8 mouse cellular contexts compared by ENCODE assay signal in the genomic region with DNA sequence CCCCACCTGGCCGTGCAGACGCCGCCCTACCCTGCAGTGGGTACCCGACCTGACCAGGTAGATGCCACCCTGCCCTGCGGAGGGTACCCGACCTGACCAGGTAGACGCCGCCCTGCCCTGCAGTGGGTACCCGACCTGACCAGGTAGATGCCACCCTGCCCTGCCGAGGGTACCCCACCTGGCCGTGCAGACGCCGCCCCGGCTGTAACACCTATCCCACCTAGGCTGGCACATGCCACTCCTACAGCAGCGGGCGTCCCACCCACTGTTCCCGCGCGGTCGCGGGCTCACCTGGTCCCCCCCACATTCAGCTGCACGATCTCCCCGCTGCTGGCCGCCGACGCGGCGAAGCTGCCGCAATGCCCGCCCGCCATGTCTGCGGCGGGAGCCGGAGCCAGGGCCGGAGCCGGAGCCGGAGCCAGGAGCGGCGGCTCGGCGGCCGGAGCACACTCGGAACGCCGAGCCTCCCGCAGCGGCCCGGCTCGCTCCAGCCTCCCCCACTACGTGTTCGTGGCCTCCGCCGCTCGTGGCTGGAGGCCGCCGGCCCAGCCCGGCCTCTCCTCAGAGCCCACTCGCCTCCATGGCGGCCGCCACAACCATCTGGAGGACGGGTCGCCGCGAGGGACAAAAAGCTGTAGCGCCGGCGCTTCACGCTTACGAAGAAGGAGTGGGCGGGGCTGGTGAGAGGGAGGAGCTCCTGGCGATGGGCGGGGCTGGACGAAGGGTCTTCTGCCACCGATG. TPM values are rescaled to one million over a fixed set of nuclear protein-coding genes. Genes with fewer than 3 reads are reported as not detected.
DNase-seq lines count a peak whose midpoint lies in the region; ATAC-seq lines count a peak whose summit lies in the region.

A gene (minus strand): TSS at position 603 of the 741 bp plus-strand sequence.

- H3K9me3 ChIP-seq in forebrain, embryonic 14.5 days (replicated peaks; ENCODE audit: control insufficient read depth, low read length), result no peaks in the 10 kb centered on the region
- H3K9me3 ChIP-seq in neural tube, embryonic 15.5 days (replicated peaks), result no peaks in the 10 kb centered on the region

- H3K27me3 ChIP-seq in forebrain, embryonic 14.5 days (replicated peaks; ENCODE audit: control insufficient read depth, insufficient read depth, low read length), result 0 out of 2 replicates have a peak, but pooled peaks cover 1% of the 10 kb centered on the region
- 0 out of 2 replicates have a peak, but pooled peaks cover 3% of the 10 kb centered on the region for H3K27me3 ChIP-seq in neural tube, embryonic 15.5 days (replicated peaks)

- under 1% methylated on average over 74 of the region's 74 CpGs for WGBS in forebrain, embryonic 14.5 days
- WGBS in neural tube, embryonic 15.5 days, result under 1% methylated on average over 73 of the region's 74 CpGs

- peak within 1 kb of the TSS; percentile 95 for H3K4me2 ChIP-seq in forebrain, embryonic 14.5 days (ENCODE audit: low read length)
- peak within 1 kb of the TSS; percentile 94 for H3K4me2 ChIP-seq in neural tube, embryonic 15.5 days

- peaks cover 8% of the 10 kb centered on the region for H3K4me1 ChIP-seq in forebrain, embryonic 14.5 days (ENCODE audit: control insufficient read depth, insufficient read depth, low read length)
- peaks cover 29% of the 10 kb centered on the region for H3K4me1 ChIP-seq in neural tube, embryonic 15.5 days

- intact Hi-C loops in heart, postnatal 14 days (cut with DNase I), result no loop called here

- peak within 1 kb of the TSS; percentile 94 for H3K9ac ChIP-seq in forebrain, embryonic 14.5 days (ENCODE audit: low read length)
- H3K9ac ChIP-seq in neural tube, embryonic 15.5 days (replicated peaks), result peak within 1 kb of the TSS; percentile 88

- peak; percentile 92 for ATAC-seq in forebrain, embryonic 14.5 days
- ATAC-seq in neural tube, embryonic 15.5 days (ENCODE audit: low FRiP score), result peak; percentile 92

- peak within 1 kb of the TSS; percentile 39; the same call in 1 of the 2 replicates for H3K27ac ChIP-seq in forebrain, embryonic 14.5 days (ENCODE audit: low read depth, low read length)
- peak within 1 kb of the TSS; percentile 78 for H3K27ac ChIP-seq in neural tube, embryonic 15.5 days (replicated peaks)

- H3K4me3 ChIP-seq in forebrain, embryonic 14.5 days (ENCODE audit: low read depth, low read length), result peak within 1 kb of the TSS; percentile 95
- peak within 1 kb of the TSS; percentile 68 for H3K4me3 ChIP-seq in neural tube, embryonic 15.5 days (replicated peaks)

- no peaks in the 10 kb centered on the region for H3K36me3 ChIP-seq in forebrain, embryonic 14.5 days (ENCODE audit: control insufficient read depth, insufficient read depth, low read length)
- H3K36me3 ChIP-seq in neural tube, embryonic 15.5 days, result no peaks in the 10 kb centered on the region

- peak; percentile 97 for DNase-seq in ES-CJ7 (ENCODE audit: low read depth, low spot score)
- peak; percentile 97 for DNase-seq in cerebellum, adult 11 months
- DNase-seq in forebrain, embryonic 14.5 days (ENCODE audit: low spot score), result peak; percentile 96
- DNase-seq in heart, postnatal 14 days, result peak; percentile 98 to 99
- peak; percentile 96 for DNase-seq in layer of hippocampus, adult 11-12 months (ENCODE audit: low spot score)
- peak; percentile 94 to 95 for DNase-seq in lung, adult 18-20 months
- DNase-seq in testis, postnatal 14 days (ENCODE audit: low spot score), result peak; percentile 97

RNA-seq across cellular contexts. Expression of the gene that starts here (rescaled TPM):
- 34.0 and 39.6 TPM in 2 replicates for polyA plus RNA-seq in forebrain, embryonic 14.5 days (2014; fragmentation: Nextera tagmentation; extraction: Ambion mirVana)
- 10 to 100 TPM; 29.8 to 34.2 TPM for total RNA-seq in heart, postnatal 14 days (2021)
- 48.9 and 49.8 TPM in 2 replicates for polyA plus RNA-seq in neural tube, embryonic 15.5 days (2015; fragmentation: Nextera tagmentation; extraction: Ambion mirVana)

Comparison
In these comparisons a context has a peak if more than half of its experiments do, and no peak if none do; other contexts are left out.
1. Peak in every context shown above with its lines: DNase-seq, ATAC-seq, H3K4me3 ChIP-seq and H3K27ac ChIP-seq.